Mouse (Mus musculus): ENCODE measurements at regions not wholly inside any gene's neighbourhood (a gene's known extent, or its start where the extent isn't known, plus 50 kb on each side); places are given as distances from the start of the nearest gene placed in this dataset.

DNA sequence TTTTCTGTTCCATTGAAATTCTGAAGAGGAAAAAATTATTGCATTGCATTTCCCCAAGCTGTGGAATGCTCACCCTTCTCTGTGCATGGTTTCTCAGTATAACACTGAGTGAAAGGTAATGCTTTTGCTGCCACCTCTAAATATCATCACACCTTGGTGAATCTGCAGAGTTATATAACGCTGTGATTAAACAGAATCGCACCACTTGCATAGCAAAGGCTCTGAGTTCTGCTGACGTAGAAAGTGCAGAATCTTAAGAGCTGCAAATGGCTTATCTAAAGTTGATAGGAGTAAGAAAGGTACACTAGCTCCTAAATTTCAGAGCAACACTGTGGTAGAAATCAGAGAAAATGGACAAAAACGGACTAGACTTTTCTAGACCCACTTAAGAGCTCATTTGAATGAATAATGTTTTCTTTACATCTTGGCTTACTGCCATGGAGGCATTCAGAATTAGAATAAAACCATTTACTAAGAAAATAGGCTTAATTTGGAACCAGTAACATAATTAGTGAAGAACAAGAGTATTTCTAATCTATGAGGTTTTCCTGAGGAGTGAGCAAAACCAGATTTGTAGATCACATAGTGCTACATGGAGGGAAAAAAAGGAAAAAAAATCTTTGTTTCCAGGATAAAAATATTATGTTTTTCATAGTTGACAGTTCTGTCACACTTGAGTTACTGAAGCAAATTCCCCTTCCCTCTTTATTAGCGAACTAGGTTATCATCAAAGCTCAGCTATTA lies 641.2 kb downstream of the Cetn3 start:
- TF ChIP-seq CTCF (conservative IDR thresholded peaks at IDR 0.05; ENCODE audit: low read length), result no peak
- TF ChIP-seq NANOG (IDR thresholded peaks at IDR 0.05; ENCODE audit: borderline replicate concordance, low read length), result no peak

Measured in E14TG2a.4 (cell line).